Mouse (Mus musculus): ENCODE measurements around the gene 9430038I01Rik. TPM values are rescaled to one million over a fixed set of nuclear protein-coding genes. Genes with fewer than 3 reads are reported as not detected.

The 9430038I01Rik gene
- polyA plus RNA-seq, 1 experiment from 2014 or later: 10.2 TPM

- no peaks in the 10 kb centered on the region for H3K9me3 ChIP-seq
- no peaks in the 10 kb centered on the region for H3K36me3 ChIP-seq (replicated peaks)
- no peak overlapping the region for H3K4me3 ChIP-seq
- no peak overlapping the region for H3K27ac ChIP-seq
- no peak overlapping the region for H3K9ac ChIP-seq
- H3K4me1 ChIP-seq: peaks cover 8% of the 10 kb centered on the region
- 90% methylated on average over 8 of the region's 8 CpGs for WGBS
- no peak overlapping the region for H3K4me2 ChIP-seq
- no peaks in the 10 kb centered on the region for H3K27me3 ChIP-seq (replicated peaks)
- ATAC-seq (replicated peaks): no peak
These were observed 4.1 kb upstream of the 9430038I01Rik start for GRCm38 (mm10) chr7:137414710-137415109.

DNA sequence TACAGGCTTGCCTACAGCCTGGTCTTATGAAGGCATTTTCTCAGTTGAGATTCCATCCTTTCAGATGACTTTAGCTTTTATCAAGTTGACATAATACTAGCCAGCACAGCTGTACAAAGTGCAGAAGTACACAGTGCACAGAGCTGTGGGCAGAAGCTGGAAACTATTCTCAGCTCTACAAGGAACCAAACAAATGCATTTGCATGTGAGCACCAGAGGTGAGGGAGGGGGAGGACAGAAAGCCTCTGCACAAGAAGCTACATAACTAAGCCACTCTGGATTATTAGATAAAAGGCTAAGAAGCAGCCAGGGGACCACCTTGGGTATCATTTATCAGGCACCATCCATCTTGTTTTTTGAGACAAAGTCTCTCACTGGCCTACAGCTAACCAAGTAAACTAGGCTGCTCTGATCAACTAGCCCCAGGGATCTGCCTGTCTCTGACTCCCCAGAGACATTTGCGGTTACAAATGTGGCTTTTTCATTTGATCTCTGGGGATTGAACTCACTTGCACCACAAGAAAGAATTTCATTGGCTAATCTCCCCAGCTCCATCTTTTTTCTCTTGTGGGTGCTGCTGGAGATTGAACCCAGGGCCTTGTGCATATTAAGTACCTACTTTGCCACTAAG lies 3.0 kb downstream of the 9430038I01Rik start:
- no peak overlapping the region for H3K4me2 ChIP-seq
- H3K27me3 ChIP-seq (replicated peaks): no peaks in the 10 kb centered on the region
- peaks cover 8% of the 10 kb centered on the region for H3K4me1 ChIP-seq
- no peaks in the 10 kb centered on the region for H3K9me3 ChIP-seq
- H3K9ac ChIP-seq: no peak overlapping the region
- H3K4me3 ChIP-seq: no peak overlapping the region
- H3K27ac ChIP-seq: no peak overlapping the region
- no peaks in the 10 kb centered on the region for H3K36me3 ChIP-seq (replicated peaks)
- 83% methylated on average over 1 of the region's 1 CpGs for WGBS
- no peak for ATAC-seq (replicated peaks)

DNA sequence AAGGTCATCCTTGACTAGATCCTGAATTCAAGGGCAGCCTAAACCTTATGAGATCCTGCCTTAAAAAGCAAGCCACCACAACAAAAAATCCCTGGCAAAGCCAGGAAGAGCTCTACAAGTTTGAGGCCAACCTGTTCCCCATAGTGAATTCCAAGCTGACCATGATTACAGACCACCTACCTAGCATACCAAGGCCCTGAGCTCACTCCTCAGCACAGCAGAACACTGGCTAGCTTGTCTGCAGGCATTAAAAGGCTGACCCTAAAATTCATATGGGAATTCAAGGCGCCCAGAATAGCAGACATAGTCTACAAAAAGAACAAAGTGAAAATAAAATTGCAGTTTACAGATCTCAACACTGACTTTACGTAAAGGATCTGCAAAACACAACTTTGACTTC lies 6.4 kb downstream of the 9430038I01Rik start:
- Histone ChIP-seq H3K27ac (no peak overlapping the region), H3K9me3 (no peaks in the 10 kb centered on the region), H3K27me3 (replicated peaks) (no peaks in the 10 kb centered on the region), H3K36me3 (replicated peaks) (no peaks in the 10 kb centered on the region), H3K4me3 (no peak overlapping the region), H3K9ac (no peak overlapping the region), H3K4me2 (no peak overlapping the region), H3K4me1 (no peaks in the 10 kb centered on the region)
- WGBS: 90% methylated on average over 2 of the region's 2 CpGs
- no peak for ATAC-seq (replicated peaks)

DNA sequence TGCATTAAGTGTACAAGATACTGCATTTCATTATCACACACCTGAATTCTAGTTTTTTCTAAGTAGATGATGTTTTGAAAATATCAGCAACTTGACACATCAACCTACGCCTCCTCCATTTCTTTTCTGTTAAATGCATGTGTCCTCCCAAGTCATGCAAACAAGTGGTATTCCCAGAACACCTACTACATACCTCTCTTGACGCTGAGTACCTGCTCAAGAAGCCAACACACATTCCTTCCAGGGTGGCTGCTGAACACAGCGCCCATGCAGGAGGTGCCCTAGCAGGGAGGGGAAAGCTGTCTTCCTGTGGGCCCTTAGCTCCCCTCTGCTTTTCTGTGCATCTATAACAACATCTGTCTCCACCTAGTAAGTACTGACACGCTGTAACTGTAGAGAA lies 11.6 kb downstream of the 9430038I01Rik start:
- Histone ChIP-seq H3K4me1 (no peaks in the 10 kb centered on the region), H3K36me3 (replicated peaks) (no peaks in the 10 kb centered on the region), H3K4me2 (no peak overlapping the region), H3K4me3 (no peak overlapping the region), H3K9ac (no peak overlapping the region), H3K27ac (no peak overlapping the region), H3K9me3 (no peaks in the 10 kb centered on the region), H3K27me3 (replicated peaks) (no peaks in the 10 kb centered on the region)
- WGBS: 92% methylated on average over 4 of the region's 4 CpGs
- no peak for ATAC-seq (replicated peaks)

DNA sequence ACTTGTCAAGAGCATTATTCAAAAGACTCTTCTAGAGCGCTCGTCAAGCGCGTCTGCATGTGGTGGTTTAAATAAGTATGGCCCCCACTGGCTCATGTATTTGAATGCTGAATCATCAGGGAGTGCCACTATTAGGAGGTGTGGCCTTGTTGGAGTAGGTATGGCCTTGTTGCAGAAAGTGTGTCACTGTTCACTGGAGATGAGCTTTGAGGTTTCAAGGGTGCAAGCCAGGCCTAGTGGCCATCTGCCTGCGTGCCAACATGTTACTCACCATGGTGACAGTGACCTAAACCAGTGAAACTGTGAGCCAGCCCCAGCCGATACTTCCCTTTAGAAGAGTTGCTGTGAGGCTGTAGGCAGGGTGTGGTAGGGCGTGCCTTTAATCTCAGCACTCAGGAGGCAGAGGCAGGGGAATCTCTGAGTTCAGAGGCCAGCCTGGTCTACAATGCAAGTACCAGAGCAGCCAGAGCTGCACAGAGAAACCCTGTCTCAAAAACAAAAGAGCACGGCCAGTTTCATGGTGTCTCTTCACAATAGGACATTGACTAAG lies 13.1 kb downstream of the 9430038I01Rik start:
- WGBS: 92% methylated on average over 8 of the region's 8 CpGs
- H3K27me3 ChIP-seq (replicated peaks): no peaks in the 10 kb centered on the region
- H3K4me2 ChIP-seq: no peak overlapping the region
- no peaks in the 10 kb centered on the region for H3K36me3 ChIP-seq (replicated peaks)
- no peaks in the 10 kb centered on the region for H3K9me3 ChIP-seq
- H3K4me3 ChIP-seq: no peak overlapping the region
- H3K27ac ChIP-seq: no peak overlapping the region
- no peak overlapping the region for H3K9ac ChIP-seq
- H3K4me1 ChIP-seq: no peaks in the 10 kb centered on the region
- no peak for ATAC-seq (replicated peaks)

DNA sequence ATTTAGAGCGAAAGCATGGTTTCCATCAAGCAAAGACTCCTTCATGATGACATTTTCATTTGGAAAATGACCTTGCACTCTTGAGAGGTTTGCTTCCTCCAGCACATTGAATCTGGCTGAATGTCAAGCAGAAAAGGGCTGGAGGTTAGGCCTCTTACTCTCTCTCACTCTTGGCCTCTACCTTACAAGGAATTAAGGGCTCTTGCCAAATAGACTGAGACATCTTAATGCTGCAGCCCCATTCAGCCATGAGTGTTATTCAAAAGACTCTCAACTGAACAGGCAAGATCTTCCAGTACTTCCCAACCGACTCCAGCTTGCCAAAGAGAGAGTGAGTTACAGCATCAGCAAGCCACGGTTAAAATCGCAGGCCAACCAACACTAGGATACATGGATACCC lies 15.1 kb downstream of the 9430038I01Rik start:
- Histone ChIP-seq H3K27me3 (replicated peaks) (no peaks in the 10 kb centered on the region), H3K4me1 (no peaks in the 10 kb centered on the region), H3K36me3 (replicated peaks) (no peaks in the 10 kb centered on the region), H3K4me3 (no peak overlapping the region), H3K9me3 (no peaks in the 10 kb centered on the region), H3K9ac (no peak overlapping the region), H3K4me2 (no peak overlapping the region), H3K27ac (no peak overlapping the region)
- WGBS: 90% methylated on average over 4 of the region's 4 CpGs
- no peak for ATAC-seq (replicated peaks)

DNA sequence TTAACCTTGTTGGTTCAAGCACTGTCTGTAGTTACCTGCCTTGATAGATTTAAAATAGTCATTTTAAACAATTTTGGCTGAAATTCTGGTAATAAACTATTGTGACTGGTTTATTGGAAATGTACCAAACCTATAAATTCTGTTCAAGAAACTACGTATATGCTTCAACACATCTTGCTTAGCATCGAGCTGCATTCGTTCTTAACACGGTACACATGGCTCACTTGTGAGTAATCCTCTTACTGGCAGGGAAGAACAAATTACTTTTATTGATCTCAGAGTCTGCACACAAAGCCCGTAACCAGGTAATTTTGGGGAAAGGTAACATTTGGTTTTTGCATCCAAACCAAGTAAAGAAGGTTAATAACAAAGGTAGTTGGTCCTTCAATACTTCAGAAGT lies 22.7 kb downstream of the 9430038I01Rik start:
- no peak overlapping the region for H3K4me2 ChIP-seq
- no peak overlapping the region for H3K9ac ChIP-seq
- no peaks in the 10 kb centered on the region for H3K27me3 ChIP-seq (replicated peaks)
- WGBS: 75% methylated on average over 5 of the region's 5 CpGs
- ATAC-seq (replicated peaks): no peak
- H3K27ac ChIP-seq: no peak overlapping the region
- H3K9me3 ChIP-seq: no peaks in the 10 kb centered on the region
- no peak overlapping the region for H3K4me3 ChIP-seq
- no peaks in the 10 kb centered on the region for H3K36me3 ChIP-seq (replicated peaks)
- H3K4me1 ChIP-seq: no peaks in the 10 kb centered on the region

- Histone ChIP-seq H3K36me3 (replicated peaks) (no peaks in the 10 kb centered on the region), H3K4me2 (no peak overlapping the region), H3K27me3 (replicated peaks) (no peaks in the 10 kb centered on the region; the same call in 1 of the 2 replicates), H3K4me1 (peaks cover 4% of the 10 kb centered on the region; the same call in 1 of the 2 replicates), H3K4me3 (no peak overlapping the region), H3K9me3 (no peaks in the 10 kb centered on the region), H3K9ac (no peak overlapping the region), H3K27ac (no peak overlapping the region)
- 94% methylated on average over 7 of the region's 7 CpGs for WGBS
- ATAC-seq (replicated peaks): no peak
These were observed 35.6 kb downstream of the 9430038I01Rik start for GRCm38 (mm10) chr7:137374996-137375395.

DNA sequence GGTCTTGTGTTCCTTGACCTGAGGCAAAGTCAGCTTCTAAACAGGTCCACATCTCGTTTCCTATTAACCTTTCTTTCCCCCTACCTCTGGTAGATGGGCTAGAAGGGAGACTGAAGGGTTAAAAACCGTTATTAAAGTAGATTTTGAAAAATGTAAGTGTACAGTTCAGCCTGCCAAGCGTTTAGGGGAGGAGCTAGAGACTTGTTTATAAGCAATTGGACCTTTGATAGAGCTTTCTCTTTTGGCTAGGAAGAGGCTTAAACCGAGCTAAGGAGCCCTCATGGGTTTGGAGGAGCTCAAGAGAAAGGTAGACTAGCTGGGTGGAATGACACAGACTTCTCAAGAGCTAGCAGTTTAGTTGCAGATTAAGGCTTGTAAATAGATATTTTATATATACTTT lies 38.8 kb downstream of the 9430038I01Rik start:
- Histone ChIP-seq H3K9me3 (no peaks in the 10 kb centered on the region), H3K4me2 (no peak overlapping the region), H3K27ac (no peak overlapping the region), H3K27me3 (replicated peaks) (no peaks in the 10 kb centered on the region; the same call in none of the 2 replicates), H3K9ac (no peak overlapping the region), H3K36me3 (replicated peaks) (no peaks in the 10 kb centered on the region), H3K4me1 (peaks cover 4% of the 10 kb centered on the region; the same call in 1 of the 2 replicates), H3K4me3 (no peak overlapping the region)
- ATAC-seq (replicated peaks): no peak
- 64% methylated on average over 4 of the region's 4 CpGs for WGBS

- Histone ChIP-seq H3K9me3 (no peaks in the 10 kb centered on the region), H3K4me2 (no peak overlapping the region), H3K9ac (no peak overlapping the region), H3K36me3 (replicated peaks) (no peaks in the 10 kb centered on the region), H3K4me1 (peaks cover 4% of the 10 kb centered on the region; the same call in 1 of the 2 replicates), H3K27me3 (replicated peaks) (no peaks in the 10 kb centered on the region; the same call in none of the 2 replicates), H3K4me3 (no peak overlapping the region), H3K27ac (no peak overlapping the region)
- 31% methylated on average over 2 of the region's 2 CpGs for WGBS
- ATAC-seq (replicated peaks): no peak
These were observed 40.4 kb downstream of the 9430038I01Rik start for GRCm38 (mm10) chr7:137370175-137370574.

GRCm38 (mm10) chr7:137366736-137367135 lies 43.8 kb downstream of the 9430038I01Rik start:
- no peak for ATAC-seq (replicated peaks)
- WGBS: 88% methylated on average over 4 of the region's 4 CpGs

GRCm38 (mm10) chr7:137365056-137365455 lies 45.5 kb downstream of the 9430038I01Rik start:
- no peak overlapping the region for H3K27ac ChIP-seq
- no peak for ATAC-seq (replicated peaks)
- no peak overlapping the region for H3K9ac ChIP-seq
- H3K4me1 ChIP-seq: no peaks in the 10 kb centered on the region
- no peaks in the 10 kb centered on the region for H3K9me3 ChIP-seq
- no peak overlapping the region for H3K4me3 ChIP-seq
- no peaks in the 10 kb centered on the region for H3K36me3 ChIP-seq (replicated peaks)
- no peak overlapping the region for H3K4me2 ChIP-seq
- no peaks in the 10 kb centered on the region; the same call in 1 of the 2 replicates for H3K27me3 ChIP-seq (replicated peaks)
- 94% methylated on average over 8 of the region's 8 CpGs for WGBS

More at GRCm38 (mm10) chr7:137366736-137367135, 43.8 kb downstream of the 9430038I01Rik start:
- Histone ChIP-seq H3K4me3 (no peak overlapping the region), H3K27ac (no peak overlapping the region), H3K4me2 (no peak overlapping the region), H3K4me1 (peaks cover 4% of the 10 kb centered on the region; the same call in 1 of the 2 replicates), H3K9me3 (no peaks in the 10 kb centered on the region), H3K27me3 (replicated peaks) (no peaks in the 10 kb centered on the region; the same call in none of the 2 replicates), H3K9ac (no peak overlapping the region), H3K36me3 (replicated peaks) (no peaks in the 10 kb centered on the region)

DNA sequence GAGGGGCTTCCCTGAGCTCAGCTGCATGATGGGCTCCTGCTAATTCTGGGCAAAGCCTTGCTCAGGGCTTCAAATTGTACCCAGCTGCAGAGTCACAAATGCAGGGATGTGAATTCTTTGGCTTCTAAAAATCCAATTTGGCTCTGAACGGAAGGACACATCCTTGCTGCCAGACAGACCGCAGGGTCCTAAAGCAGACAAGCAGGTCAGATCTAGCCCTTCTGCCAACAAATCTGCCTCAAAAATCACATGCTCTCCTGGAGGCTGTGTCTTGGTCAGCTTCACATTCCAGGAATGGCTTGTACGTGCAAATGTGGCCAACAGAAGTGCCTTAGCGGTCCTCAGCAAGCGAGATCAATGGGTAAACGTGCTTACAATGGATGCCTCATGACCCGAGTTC lies 46.0 kb downstream of the 9430038I01Rik start:
- H3K4me1 ChIP-seq: no peaks in the 10 kb centered on the region
- no peak overlapping the region for H3K4me3 ChIP-seq
- H3K27ac ChIP-seq: no peak overlapping the region
- no peaks in the 10 kb centered on the region for H3K36me3 ChIP-seq (replicated peaks)
- WGBS: 65% methylated on average over 7 of the region's 7 CpGs
- ATAC-seq (replicated peaks): no peak
- H3K4me2 ChIP-seq: no peak overlapping the region
- no peaks in the 10 kb centered on the region; the same call in 1 of the 2 replicates for H3K27me3 ChIP-seq (replicated peaks)
- no peak overlapping the region for H3K9ac ChIP-seq
- H3K9me3 ChIP-seq: no peaks in the 10 kb centered on the region

Data from midbrain, embryonic 15.5 days (tissue).